16 mouse cellular contexts compared by ENCODE assay signal in the genomic region with DNA sequence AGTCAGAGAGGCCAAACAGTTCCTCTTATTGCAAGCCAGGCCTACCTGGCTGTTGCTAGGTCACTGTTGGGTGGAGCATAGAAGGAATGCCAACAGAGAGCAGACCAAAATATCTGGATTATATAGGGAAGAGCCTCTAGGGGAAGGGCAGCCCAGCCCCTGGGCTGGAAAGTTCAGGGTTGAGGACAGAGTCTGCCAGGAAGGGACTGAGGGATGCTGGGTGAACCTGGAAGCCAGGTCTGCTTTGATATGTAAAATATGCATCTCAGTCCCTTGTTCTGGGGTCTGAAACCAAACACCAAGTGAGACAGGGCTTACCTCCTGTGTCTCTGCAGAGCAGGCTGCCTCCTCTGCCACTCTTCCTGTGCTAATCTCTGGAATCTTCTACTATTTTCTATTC. TPM values are rescaled to one million over a fixed set of nuclear protein-coding genes. Genes with fewer than 3 reads are reported as not detected.
"Had no signal": no experiment of that assay in that cellular context is flagged by ENCODE, and none has a peak within 500 bp of the region (broad histone marks: within the 10 kb centered on the region; RNA-seq: fewer than 3 reads in every experiment).

No protein-coding gene starts in this region.

- DNase-seq: kidney, postnatal 10 days; kidney, postnatal 4 days; layer of hippocampus, adult 9-11 months; liver, embryonic 13.5 days; lung, adult 2 months; lung, postnatal 14 days; lung, postnatal 4 days; midbrain, embryonic 14.5 days; thymus, adult 2 months; thymus, postnatal 14 days; thymus, postnatal 4 days had no signal

- H3K9ac ChIP-seq: kidney, embryonic 15.5 days; liver, embryonic 13.5 days had no signal

- H3K9me3 ChIP-seq: kidney, embryonic 15.5 days; liver, embryonic 13.5 days had no signal

- H3K27ac ChIP-seq: kidney, embryonic 15.5 days; liver, embryonic 13.5 days; stomach, postnatal 0 days had no signal

- H3K4me2 ChIP-seq: kidney, embryonic 15.5 days; liver, embryonic 13.5 days; midbrain, embryonic 11.5 days had no signal

- H3K4me1 ChIP-seq: liver, embryonic 13.5 days had no signal

- H3K36me3 ChIP-seq: kidney, embryonic 15.5 days; liver, embryonic 13.5 days had no signal

- H3K4me3 ChIP-seq: kidney, embryonic 15.5 days; liver, embryonic 13.5 days had no signal

RNA-seq across cellular contexts. Expression of a gene that starts 38.3 kb away (rescaled TPM):
- total RNA-seq: megakaryocyte progenitor cell, adult 5-6 weeks; megakaryocyte-erythroid progenitor cell, adult 5-6 weeks had no signal
